Mouse (Mus musculus): Measurements from ENCODE around the gene Gpr85.

The Gpr85 gene

DNA sequence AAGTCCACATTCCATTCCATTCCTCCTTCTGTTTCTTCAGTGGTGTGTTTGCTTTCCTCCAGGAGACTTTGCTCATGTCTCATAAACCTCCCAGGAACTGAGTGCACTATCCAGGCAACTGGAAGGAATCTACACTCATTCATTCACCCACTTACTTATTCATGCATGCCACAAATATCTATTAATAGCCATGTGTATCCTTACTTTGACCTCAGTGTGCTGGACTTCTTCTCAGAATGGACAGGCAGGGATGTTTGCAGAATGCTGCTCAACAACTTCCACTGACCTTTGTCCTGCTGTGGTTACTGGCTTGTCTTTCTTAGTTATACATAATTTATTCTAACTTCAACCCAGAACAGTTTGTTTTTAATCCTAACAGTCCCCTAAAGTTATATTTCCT is 23.1 kb downstream of the Gpr85 start:
- DNase-seq (ENCODE audit: low read depth): no peak

DNA sequence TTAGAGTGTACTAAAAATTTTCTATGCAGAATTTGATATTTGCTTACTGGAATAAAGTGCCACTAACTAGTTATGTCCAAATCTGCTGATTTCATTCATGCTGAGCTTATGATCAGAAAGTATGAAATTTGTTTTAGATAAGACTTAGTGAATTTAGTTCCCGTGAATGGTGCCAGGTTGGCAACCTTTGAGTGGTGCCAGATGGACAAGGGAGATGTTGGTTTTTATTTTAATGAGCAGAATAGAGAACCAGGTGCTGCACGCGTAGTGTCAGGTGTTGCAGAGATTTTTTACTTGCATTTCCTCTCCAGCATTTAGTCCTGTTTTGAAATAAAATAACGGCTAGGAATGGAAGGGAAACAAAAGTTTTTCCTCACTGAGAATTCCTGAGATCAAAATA is 27.6 kb downstream of the Gpr85 start:
- no peak for DNase-seq (ENCODE audit: low read depth)

- no peak for DNase-seq (ENCODE audit: low read depth)
Observed at GRCm38 (mm10) chr6:13800071-13800470, 39.7 kb downstream of the Gpr85 start.

DNA sequence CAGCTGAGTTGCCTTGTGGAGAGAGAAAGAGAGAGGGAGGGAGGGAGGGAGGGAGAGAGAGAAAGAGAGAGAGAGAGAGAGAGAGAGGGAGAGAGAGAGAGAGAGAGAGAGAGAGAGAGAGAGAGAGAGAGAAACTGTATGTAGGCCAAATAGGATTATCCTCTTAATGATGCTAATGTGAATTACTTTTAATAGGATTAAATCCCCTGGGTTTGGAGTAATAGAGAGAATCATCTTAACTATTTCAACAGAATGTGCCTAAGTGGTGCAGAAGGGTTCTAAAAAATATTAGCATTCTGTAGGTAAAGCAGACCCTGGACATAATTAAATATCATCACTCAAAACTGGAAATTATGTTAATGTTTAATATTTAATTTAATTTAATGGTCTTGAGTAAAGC is 42.4 kb downstream of the Gpr85 start:
- DNase-seq (ENCODE audit: low read depth): no peak

Data from naive thymus-derived CD4-positive, alpha-beta T cell, adult 2 months (primary cell).